Mouse (Mus musculus): Measurements from ENCODE around the gene Fbxw8. TPM values are rescaled to one million over a fixed set of nuclear protein-coding genes. Genes with fewer than 3 reads are reported as not detected.

Gene Fbxw8
- polyA plus RNA-seq, 2 experiments: 6.2 to 10.8 TPM

GRCm38 (mm10) chr5:118123096-118123495 is 32.2 kb downstream of the Fbxw8 start:
- ATAC-seq (ENCODE audit: insufficient read depth) (no peak), DNase-seq (ENCODE audit: low read depth in 3 of 3, low spot score in 3 of 3) (no peak)
- Histone ChIP-seq H3K27ac (no peak overlapping the region), H3K36me3 (replicated peaks; ENCODE audit: control insufficient read depth, insufficient read depth, low read depth) (no peaks in the 10 kb centered on the region; the same call in 1 of the 2 replicates), H3K4me3 (ENCODE audit: insufficient read depth in 1 of 2, low read depth in 2 of 2, low read length in 2 of 2) (no peak overlapping the region), H3K9ac (replicated peaks) (no peak overlapping the region), H3K27me3 (ENCODE audit: control insufficient read depth, insufficient read depth, low read length) (no peaks in the 10 kb centered on the region), H3K4me1 (replicated peaks; ENCODE audit: control insufficient read depth in 2 of 2, insufficient read depth in 2 of 2, low read length in 1 of 2) (no peaks in the 10 kb centered on the region), H3K9me3 (ENCODE audit: control insufficient read depth, low read length) (no peaks in the 10 kb centered on the region), H3K4me2 (ENCODE audit: low read depth) (no peak overlapping the region)
- 77% methylated on average over 10 of the region's 10 CpGs for WGBS (ENCODE audit: insufficient replicate concordance)
- TF ChIP-seq EP300 (IDR thresholded peaks at IDR 0.05; ENCODE audit: low read depth) (no peak), CTCF (IDR thresholded peaks at IDR 0.05; ENCODE audit: low read depth) (no peak)

- Histone ChIP-seq H3K4me1 (replicated peaks; ENCODE audit: control insufficient read depth in 2 of 2, insufficient read depth in 2 of 2, low read length in 1 of 2) (no peaks in the 10 kb centered on the region), H3K27me3 (ENCODE audit: control insufficient read depth, insufficient read depth, low read length) (no peaks in the 10 kb centered on the region)
These were observed 33.3 kb downstream of the Fbxw8 start for GRCm38 (mm10) chr5:118121928-118122327.

GRCm38 (mm10) chr5:118120670-118121069 is 34.6 kb downstream of the Fbxw8 start:
- no peak overlapping the region for H3K9ac ChIP-seq (replicated peaks)
- no peaks in the 10 kb centered on the region; the same call in 1 of the 2 replicates for H3K36me3 ChIP-seq (replicated peaks; ENCODE audit: control insufficient read depth, insufficient read depth, low read depth)
- DNase-seq (ENCODE audit: low read depth in 3 of 3, low spot score in 3 of 3): no peak
- WGBS (ENCODE audit: insufficient replicate concordance): 68% methylated on average over 2 of the region's 2 CpGs
- ATAC-seq (ENCODE audit: insufficient read depth): no peak
- H3K27me3 ChIP-seq (ENCODE audit: control insufficient read depth, insufficient read depth, low read length): no peaks in the 10 kb centered on the region
- H3K4me3 ChIP-seq (ENCODE audit: insufficient read depth in 1 of 2, low read depth in 2 of 2, low read length in 2 of 2): no peak overlapping the region
- H3K27ac ChIP-seq: no peak overlapping the region
- H3K4me2 ChIP-seq (ENCODE audit: low read depth): no peak overlapping the region
- TF ChIP-seq EP300 (IDR thresholded peaks at IDR 0.05; ENCODE audit: low read depth) (no peak), CTCF (IDR thresholded peaks at IDR 0.05; ENCODE audit: low read depth) (no peak)
- no peaks in the 10 kb centered on the region for H3K4me1 ChIP-seq (replicated peaks; ENCODE audit: control insufficient read depth in 2 of 2, insufficient read depth in 2 of 2, low read length in 1 of 2)
- H3K9me3 ChIP-seq (ENCODE audit: control insufficient read depth, low read length): no peaks in the 10 kb centered on the region

More at GRCm38 (mm10) chr5:118121928-118122327, 33.3 kb downstream of the Fbxw8 start:
- no peak overlapping the region for H3K4me2 ChIP-seq (ENCODE audit: low read depth)
- H3K36me3 ChIP-seq (replicated peaks; ENCODE audit: control insufficient read depth, insufficient read depth, low read depth): no peaks in the 10 kb centered on the region; the same call in 1 of the 2 replicates
- no peak overlapping the region for H3K4me3 ChIP-seq (ENCODE audit: insufficient read depth in 1 of 2, low read depth in 2 of 2, low read length in 2 of 2)
- no peak overlapping the region for H3K9ac ChIP-seq (replicated peaks)
- DNase-seq (ENCODE audit: low read depth in 3 of 3, low spot score in 3 of 3) (no peak), ATAC-seq (ENCODE audit: insufficient read depth) (no peak)
- TF ChIP-seq EP300 (IDR thresholded peaks at IDR 0.05; ENCODE audit: low read depth) (no peak), CTCF (IDR thresholded peaks at IDR 0.05; ENCODE audit: low read depth) (no peak)
- no peaks in the 10 kb centered on the region for H3K9me3 ChIP-seq (ENCODE audit: control insufficient read depth, low read length)
- 66% methylated on average over 4 of the region's 4 CpGs for WGBS (ENCODE audit: insufficient replicate concordance)
- no peak overlapping the region for H3K27ac ChIP-seq

DNA sequence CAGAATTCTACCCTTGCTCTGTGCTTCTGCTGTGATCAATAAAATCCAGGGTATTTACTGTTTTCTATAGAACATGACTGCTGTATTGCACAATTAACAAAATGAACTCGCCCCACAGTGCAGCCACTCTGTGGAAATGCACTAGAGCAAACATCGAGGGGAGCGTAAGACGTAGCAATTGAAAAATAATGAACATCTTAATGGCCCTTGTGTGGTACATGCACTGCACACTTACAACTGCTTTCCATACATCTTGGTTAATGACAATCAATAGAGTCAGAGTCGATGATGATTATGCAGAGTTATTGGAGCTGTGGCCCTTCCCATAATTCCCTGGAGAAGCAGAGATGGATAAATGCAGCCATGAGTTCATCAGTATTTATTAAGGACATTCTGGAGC is 36.3 kb downstream of the Fbxw8 start:
- WGBS (ENCODE audit: insufficient replicate concordance): 80% methylated on average over 5 of the region's 5 CpGs
- Histone ChIP-seq H3K27ac (no peak overlapping the region), H3K36me3 (replicated peaks; ENCODE audit: control insufficient read depth, insufficient read depth, low read depth) (no peaks in the 10 kb centered on the region), H3K9me3 (ENCODE audit: control insufficient read depth, low read length) (no peaks in the 10 kb centered on the region), H3K4me1 (replicated peaks; ENCODE audit: control insufficient read depth in 2 of 2, insufficient read depth in 2 of 2, low read length in 1 of 2) (no peaks in the 10 kb centered on the region), H3K9ac (replicated peaks) (no peak overlapping the region), H3K27me3 (ENCODE audit: control insufficient read depth, insufficient read depth, low read length) (no peaks in the 10 kb centered on the region), H3K4me2 (ENCODE audit: low read depth) (no peak overlapping the region), H3K4me3 (ENCODE audit: insufficient read depth in 1 of 2, low read depth in 2 of 2, low read length in 2 of 2) (no peak overlapping the region)
- DNase-seq (ENCODE audit: low read depth in 3 of 3, low spot score in 3 of 3) (no peak), ATAC-seq (ENCODE audit: insufficient read depth) (no peak)
- TF ChIP-seq CTCF (IDR thresholded peaks at IDR 0.05; ENCODE audit: low read depth) (no peak), EP300 (IDR thresholded peaks at IDR 0.05; ENCODE audit: low read depth) (no peak)

- WGBS (ENCODE audit: insufficient replicate concordance): 69% methylated on average over 3 of the region's 3 CpGs
- no peaks in the 10 kb centered on the region for H3K4me1 ChIP-seq (replicated peaks; ENCODE audit: control insufficient read depth in 2 of 2, insufficient read depth in 2 of 2, low read length in 1 of 2)
- H3K36me3 ChIP-seq (replicated peaks; ENCODE audit: control insufficient read depth, insufficient read depth, low read depth): no peaks in the 10 kb centered on the region
- ATAC-seq (ENCODE audit: insufficient read depth): no peak
- DNase-seq (ENCODE audit: low read depth in 3 of 3, low spot score in 3 of 3): no peak
- H3K27me3 ChIP-seq (ENCODE audit: control insufficient read depth, insufficient read depth, low read length): no peaks in the 10 kb centered on the region
- no peak for TF ChIP-seq EP300 (IDR thresholded peaks at IDR 0.05; ENCODE audit: low read depth)
- no peak overlapping the region for H3K4me2 ChIP-seq (ENCODE audit: low read depth)
- H3K9ac ChIP-seq (replicated peaks): no peak overlapping the region
- H3K9me3 ChIP-seq (ENCODE audit: control insufficient read depth, low read length): no peaks in the 10 kb centered on the region
- no peak overlapping the region for H3K27ac ChIP-seq
- H3K4me3 ChIP-seq (ENCODE audit: insufficient read depth in 1 of 2, low read depth in 2 of 2, low read length in 2 of 2): no peak overlapping the region
These were observed 36.9 kb downstream of the Fbxw8 start for GRCm38 (mm10) chr5:118118351-118118750.

Data from liver, embryonic 14.5 days (tissue).